Mouse (Mus musculus) spleen, postnatal 0 days (tissue): ENCODE measurements around the gene Ciapin1. TPM values are rescaled to one million over a fixed set of nuclear protein-coding genes. Genes with fewer than 3 reads are reported as not detected.

Experiments used
- polyA plus RNA-seq: library from polyadenylated mRNA; unstranded; fragments of >200 nt; fragmentation: Nextera tagmentation; extraction: Ambion mirVana; gene quantifications from 2 replicates; pipeline ENCODE4 v1.2.1, GENCODE M21; 2015

Ciapin1 gene
- polyA plus RNA-seq = 72.3 and 74.2 TPM in 2 replicates

DNA sequence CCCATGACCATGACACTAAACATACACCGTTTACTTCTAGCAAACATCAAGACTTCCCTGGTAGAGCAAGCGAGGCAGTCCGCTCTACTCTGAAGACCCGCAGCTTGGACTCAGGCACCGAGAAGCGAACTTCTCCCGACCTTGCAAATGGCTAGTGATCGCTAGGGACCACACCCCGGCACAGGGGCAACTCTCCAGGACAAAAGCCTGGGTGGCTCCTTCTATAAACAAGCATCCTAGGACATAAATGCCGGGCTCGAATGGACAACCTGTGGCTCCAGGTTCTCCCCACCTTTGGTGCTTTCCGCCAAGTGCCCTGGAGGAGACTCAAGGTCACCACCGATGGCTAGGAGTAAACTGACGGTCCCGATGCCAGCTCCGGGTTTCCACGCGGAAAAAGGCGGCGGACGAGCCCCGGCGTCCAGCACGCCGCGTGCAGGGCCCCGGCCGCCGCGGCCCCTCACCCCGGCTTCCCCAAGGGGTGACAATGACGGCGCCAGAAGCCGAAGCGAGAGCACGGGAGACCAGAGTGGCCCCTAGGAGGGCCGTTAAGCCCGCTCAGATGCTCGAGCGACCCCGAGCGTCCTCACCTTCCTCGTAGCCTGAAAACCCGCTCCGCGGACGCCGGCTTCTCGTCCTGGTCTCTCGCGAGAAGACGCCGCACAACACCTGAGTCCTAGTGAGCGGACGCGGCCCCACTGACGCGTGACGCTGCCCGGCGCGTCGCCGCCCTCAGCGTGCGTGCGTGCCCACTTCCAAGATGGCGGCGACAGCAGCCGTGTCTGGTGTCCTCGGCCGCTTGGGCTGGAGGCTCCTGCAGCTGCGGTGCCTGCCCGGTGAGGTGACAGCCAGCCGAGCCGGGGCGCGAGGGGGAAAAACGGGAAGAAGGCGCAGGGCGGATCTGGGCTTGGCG lies at the start of gene Ciapin1, which contains the start of gene Coq9:
Gene Ciapin1, minus strand, starts transcription at position 697 of the 913 bp plus-strand sequence.
Gene Coq9, plus strand, starts transcription at position 660 of the 913 bp plus-strand sequence.

DNA sequence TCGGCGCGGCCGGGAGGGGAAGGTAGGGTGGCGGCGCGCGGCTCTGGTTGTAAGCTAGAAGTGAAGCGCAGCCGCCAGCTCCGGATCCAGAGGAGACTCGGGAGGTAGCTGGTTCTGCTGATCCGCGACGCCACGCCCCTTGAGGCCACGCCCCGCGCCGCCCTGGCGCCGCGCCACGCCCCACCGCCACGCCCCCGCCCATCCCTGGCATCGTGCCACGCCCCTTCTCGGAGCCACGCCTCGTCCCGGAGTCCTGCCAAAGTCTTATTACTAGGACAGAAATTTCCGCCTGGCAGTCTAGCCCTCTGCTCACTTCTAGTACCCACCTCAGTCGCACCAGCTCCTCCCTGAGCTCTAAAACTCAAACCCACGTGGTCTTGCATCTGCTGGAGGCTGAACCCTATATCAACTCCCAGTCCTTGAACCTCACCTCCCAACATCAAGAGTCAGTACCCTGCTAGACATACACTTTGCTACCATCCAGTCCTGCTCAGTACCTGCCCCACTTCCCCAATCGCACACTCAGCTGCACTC lies 38.1 kb upstream of the Ciapin1 start, which contains the start of gene Dok4:
Gene Dok4, minus strand, starts transcription at position 134 of the 534 bp plus-strand sequence.

GRCm38 (mm10) chr8:94857346-94858173 lies 19.4 kb upstream of the Ciapin1 start, which contains the start of gene Polr2c:
Gene Polr2c, plus strand, starts transcription at chr8:94857450.

DNA sequence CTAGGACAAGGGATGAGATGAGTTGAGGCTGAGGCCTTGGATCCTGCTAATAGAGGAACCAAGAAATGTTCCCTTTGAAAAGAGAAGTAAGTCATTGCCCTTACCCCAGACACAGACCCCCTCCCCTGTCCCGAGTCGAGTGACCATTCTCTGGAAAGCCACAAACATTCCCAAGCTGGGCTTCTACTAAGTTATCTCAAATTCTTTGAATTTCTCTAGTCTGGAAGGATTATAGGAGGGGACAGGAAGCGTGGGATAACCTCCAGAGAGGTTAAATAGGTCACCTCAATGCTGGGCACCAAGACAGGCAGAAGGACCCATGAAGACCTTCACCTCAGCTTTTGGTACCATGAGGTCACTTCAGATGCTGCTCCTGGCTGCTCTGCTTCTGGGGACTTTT lies 28.0 kb downstream of the Ciapin1 start, which contains the start of gene Ccl17:
Gene Ccl17, plus strand, starts transcription at position 301 of the 400 bp plus-strand sequence.

GRCm38 (mm10) chr8:94771941-94772670 lies 66.1 kb downstream of the Ciapin1 start, which contains the start of gene Cx3cl1:
Gene Cx3cl1, plus strand, starts transcription at chr8:94772009.

Other genes with a start within 250 kb of the Ciapin1 start
- gene Rspry1, start 236.4 kb downstream of the Ciapin1 start, polyA plus RNA-seq = 20.9 and 23.0 TPM in 2 replicates
- gene Fam192a, start 236.4 kb downstream of the Ciapin1 start, polyA plus RNA-seq = 44.7 and 46.2 TPM in 2 replicates
- 63.1 and 63.7 TPM in 2 replicates for gene Arl2bp, start 171.8 kb downstream of the Ciapin1 start, polyA plus RNA-seq
- 0.13 and 0.18 TPM in 2 replicates for gene Pllp, start 142.1 kb downstream of the Ciapin1 start, polyA plus RNA-seq
- gene Ccl22, start 92.8 kb downstream of the Ciapin1 start, polyA plus RNA-seq = 0.28 and 0.57 TPM in 2 replicates
- gene Cx3cl1, start 66.3 kb downstream of the Ciapin1 start, polyA plus RNA-seq = 0.55 and 0.69 TPM in 2 replicates
- 0.74 and 1.0 TPM in 2 replicates for gene Ccl17, start 27.9 kb downstream of the Ciapin1 start, polyA plus RNA-seq
- 41.9 and 42.7 TPM in 2 replicates for gene Coq9, start within 50 bp of the Ciapin1 start, polyA plus RNA-seq
- 91.9 and 94.6 TPM in 2 replicates for gene Polr2c, start 19.1 kb upstream of the Ciapin1 start, polyA plus RNA-seq
- 7.4 and 9.2 TPM in 2 replicates for gene Dok4, start 38.0 kb upstream of the Ciapin1 start, polyA plus RNA-seq
- gene Ccdc102a, start 79.7 kb upstream of the Ciapin1 start, polyA plus RNA-seq = 5.9 and 8.1 TPM in 2 replicates
- gene Adgrg5, start 85.3 kb upstream of the Ciapin1 start, polyA plus RNA-seq = 0.53 and 0.80 TPM in 2 replicates
- 37.9 and 40.2 TPM in 2 replicates for gene Adgrg1, start 136.4 kb upstream of the Ciapin1 start, polyA plus RNA-seq
- gene Adgrg3, start 179.3 kb upstream of the Ciapin1 start, polyA plus RNA-seq = 12.8 and 17.1 TPM in 2 replicates
- 0.35 and 0.65 TPM in 2 replicates for gene Drc7, start 216.7 kb upstream of the Ciapin1 start, polyA plus RNA-seq
- gene Katnb1, start 242.8 kb upstream of the Ciapin1 start, polyA plus RNA-seq = 9.8 and 11.8 TPM in 2 replicates